ENCODE assay signal across 8 mouse cellular contexts in the genomic region with DNA sequence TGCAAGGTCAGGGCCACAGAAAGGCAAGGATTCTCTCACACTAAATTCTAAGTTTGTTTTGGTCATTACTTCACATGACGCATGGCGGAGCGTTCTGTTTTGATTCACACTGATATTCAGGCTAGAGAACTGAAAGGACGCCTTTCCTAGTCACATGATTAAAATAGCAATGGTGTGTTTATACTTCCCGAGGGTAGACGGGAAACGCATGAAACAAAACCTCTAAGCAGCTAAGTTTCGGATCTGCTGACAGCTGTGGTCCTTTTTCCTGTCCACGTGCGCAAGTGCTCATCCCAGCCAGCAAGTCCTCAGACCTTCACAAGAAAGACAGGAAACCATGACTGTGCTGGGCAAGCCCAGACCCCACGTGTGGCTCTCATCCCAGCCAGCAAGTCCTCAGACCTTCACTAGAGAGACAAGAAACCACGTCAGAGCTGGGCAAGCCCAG. TPM values are rescaled to one million over a fixed set of nuclear protein-coding genes. Genes with fewer than 3 reads are reported as not detected.
DNase-seq lines count a peak whose midpoint lies in the region; ATAC-seq and TF ChIP-seq lines count a peak whose summit lies in the region.

No protein-coding gene starts in this region.

- peak; percentile 62; the same call in 1 of the 2 replicates for ATAC-seq in embryonic facial prominence, embryonic 14.5 days (ENCODE audit: low read depth)
- ATAC-seq in intestine, postnatal 0 days = no peak
- peak; percentile 84 for ATAC-seq in lung, embryonic 14.5 days (ENCODE audit: insufficient read depth)
- ATAC-seq in hindbrain, postnatal 0 days = no peak
- no peak for ATAC-seq in midbrain, embryonic 13.5 days

- peak overlapping the region; percentile 2; the same call in 1 of the 2 replicates for H3K27ac ChIP-seq in left cerebral cortex, adult 2 months
- peak overlapping the region; percentile 13; the same call in 1 of the 2 replicates for H3K27ac ChIP-seq in embryonic facial prominence, embryonic 14.5 days (replicated peaks; ENCODE audit: low read depth, low read length)
- H3K27ac ChIP-seq in intestine, postnatal 0 days (ENCODE audit: low read depth, low read length) = peak overlapping the region; percentile 35
- no peak overlapping the region; the same call in 1 of the 2 replicates for H3K27ac ChIP-seq in lung, embryonic 14.5 days (ENCODE audit: low read depth)
- no peak overlapping the region; the same call in 1 of the 2 replicates for H3K27ac ChIP-seq in hindbrain, postnatal 0 days
- no peak overlapping the region for H3K27ac ChIP-seq in midbrain, embryonic 13.5 days

- peak overlapping the region; percentile 36 for H3K4me2 ChIP-seq in embryonic facial prominence, embryonic 14.5 days (ENCODE audit: low read depth, low read length)
- peak overlapping the region; percentile 52 for H3K4me2 ChIP-seq in intestine, postnatal 0 days (replicated peaks; ENCODE audit: low read depth)
- peak overlapping the region; percentile 49 for H3K4me2 ChIP-seq in lung, embryonic 14.5 days
- no peak overlapping the region for H3K4me2 ChIP-seq in hindbrain, postnatal 0 days (ENCODE audit: low read depth, low read length)
- no peak overlapping the region for H3K4me2 ChIP-seq in midbrain, embryonic 13.5 days (replicated peaks)

- H3K36me3 ChIP-seq in embryonic facial prominence, embryonic 14.5 days (ENCODE audit: control insufficient read depth, insufficient read depth, low read length) = no peaks in the 10 kb centered on the region
- H3K36me3 ChIP-seq in intestine, postnatal 0 days (ENCODE audit: control insufficient read depth, insufficient read depth) = no peaks in the 10 kb centered on the region
- no peaks in the 10 kb centered on the region for H3K36me3 ChIP-seq in lung, embryonic 14.5 days (ENCODE audit: insufficient read depth)
- no peaks in the 10 kb centered on the region for H3K36me3 ChIP-seq in hindbrain, postnatal 0 days (ENCODE audit: insufficient read depth, low read length)
- no peaks in the 10 kb centered on the region for H3K36me3 ChIP-seq in midbrain, embryonic 13.5 days

- no peaks in the 10 kb centered on the region for H3K27me3 ChIP-seq in embryonic facial prominence, embryonic 14.5 days (replicated peaks; ENCODE audit: control insufficient read depth, insufficient read depth, low read length)
- no peaks in the 10 kb centered on the region for H3K27me3 ChIP-seq in intestine, postnatal 0 days (replicated peaks; ENCODE audit: control insufficient read depth, insufficient read depth, low read length)
- no peaks in the 10 kb centered on the region for H3K27me3 ChIP-seq in lung, embryonic 14.5 days (ENCODE audit: insufficient read depth, low read length)
- no peaks in the 10 kb centered on the region for H3K27me3 ChIP-seq in hindbrain, postnatal 0 days (ENCODE audit: insufficient read depth, low read length)
- H3K27me3 ChIP-seq in midbrain, embryonic 13.5 days = no peaks in the 10 kb centered on the region

- intact Hi-C loops in left cerebral cortex, adult 2 months (cut with DNase I) = no loop called here

- WGBS in embryonic facial prominence, embryonic 14.5 days = 52% methylated on average over 12 of the region's 12 CpGs
- 47% methylated on average over 12 of the region's 12 CpGs for WGBS in intestine, postnatal 0 days
- WGBS in lung, embryonic 14.5 days = 27% methylated on average over 12 of the region's 12 CpGs
- WGBS in hindbrain, postnatal 0 days = 78% methylated on average over 12 of the region's 12 CpGs
- 86% methylated on average over 12 of the region's 12 CpGs for WGBS in midbrain, embryonic 13.5 days

- peak overlapping the region; percentile 17 for H3K4me3 ChIP-seq in left cerebral cortex, adult 2 months
- H3K4me3 ChIP-seq in embryonic facial prominence, embryonic 14.5 days (ENCODE audit: low read depth, low read length) = no peak overlapping the region
- peak overlapping the region; percentile 12; the same call in 1 of the 2 replicates for H3K4me3 ChIP-seq in intestine, postnatal 0 days (ENCODE audit: low read depth, low read length)
- H3K4me3 ChIP-seq in lung, embryonic 14.5 days (ENCODE audit: low read depth, low read length) = 0 out of 2 replicates have a peak overlapping the region, but pooled peaks have one; percentile 0
- H3K4me3 ChIP-seq in hindbrain, postnatal 0 days (ENCODE audit: low read length) = no peak overlapping the region
- no peak overlapping the region for H3K4me3 ChIP-seq in midbrain, embryonic 13.5 days (replicated peaks)

- DNase-seq in left cerebral cortex, adult 2 months (ENCODE audit: extremely low spot score in 1 of 2, low spot score in 2 of 2) = peak in 1 of 2 experiments; percentile 18
- DNase-seq in left cerebral cortex, adult 18-20 months (ENCODE audit: low spot score in 2 of 2) = no peak
- DNase-seq in embryonic facial prominence, embryonic 14.5 days (ENCODE audit: low spot score) = peak; percentile 62
- peak; percentile 75 for DNase-seq in lung, embryonic 14.5 days
- peak; percentile 47 for DNase-seq in thymus, postnatal 25 days
- DNase-seq in hindbrain, postnatal 0 days (ENCODE audit: low spot score) = no peak

- no peak for TF ChIP-seq CTCF in left cerebral cortex, adult 2 months (IDR thresholded peaks at IDR 0.05)
- no peak for TF ChIP-seq CTCF in intestine, postnatal 0 days (IDR thresholded peaks at IDR 0.05; ENCODE audit: low read depth)
- TF ChIP-seq CTCF in lung, embryonic 14.5 days (IDR thresholded peaks at IDR 0.05; ENCODE audit: low read depth) = no peak
- TF ChIP-seq CTCF in hindbrain, postnatal 0 days (IDR thresholded peaks at IDR 0.05; ENCODE audit: low read depth) = no peak

- 0 out of 2 replicates have a peak overlapping the region, but pooled peaks have one; percentile 46 for H3K9ac ChIP-seq in embryonic facial prominence, embryonic 14.5 days (ENCODE audit: low read depth, low read length)
- 0 out of 2 replicates have a peak overlapping the region, but pooled peaks have one; percentile 3 for H3K9ac ChIP-seq in intestine, postnatal 0 days (ENCODE audit: low read depth, low read length)
- no peak overlapping the region for H3K9ac ChIP-seq in lung, embryonic 14.5 days
- H3K9ac ChIP-seq in hindbrain, postnatal 0 days (replicated peaks; ENCODE audit: low read length) = no peak overlapping the region
- H3K9ac ChIP-seq in midbrain, embryonic 13.5 days (replicated peaks) = no peak overlapping the region

- H3K9me3 ChIP-seq in embryonic facial prominence, embryonic 14.5 days (ENCODE audit: control insufficient read depth, low read length) = no peaks in the 10 kb centered on the region
- no peaks in the 10 kb centered on the region for H3K9me3 ChIP-seq in intestine, postnatal 0 days (ENCODE audit: control insufficient read depth)
- H3K9me3 ChIP-seq in lung, embryonic 14.5 days (ENCODE audit: low read depth, low read length) = no peaks in the 10 kb centered on the region
- no peaks in the 10 kb centered on the region for H3K9me3 ChIP-seq in hindbrain, postnatal 0 days (ENCODE audit: low read length)
- no peaks in the 10 kb centered on the region for H3K9me3 ChIP-seq in midbrain, embryonic 13.5 days

- 0 out of 2 replicates have a peak, but pooled peaks cover 10% of the 10 kb centered on the region for H3K4me1 ChIP-seq in embryonic facial prominence, embryonic 14.5 days (ENCODE audit: control insufficient read depth, insufficient read depth, low read length)
- no peaks in the 10 kb centered on the region for H3K4me1 ChIP-seq in intestine, postnatal 0 days (replicated peaks; ENCODE audit: control insufficient read depth, insufficient read depth, low read length)
- no peaks in the 10 kb centered on the region for H3K4me1 ChIP-seq in lung, embryonic 14.5 days (ENCODE audit: insufficient read depth)
- H3K4me1 ChIP-seq in hindbrain, postnatal 0 days (ENCODE audit: insufficient read depth, low read length) = no peaks in the 10 kb centered on the region
- no peaks in the 10 kb centered on the region for H3K4me1 ChIP-seq in midbrain, embryonic 13.5 days (replicated peaks)

RNA-seq across cellular contexts. Expression of gene Bach1, which starts 37.7 kb away (rescaled TPM):
- 10 to 100 TPM; 12.8 to 13.1 TPM for total RNA-seq in left cerebral cortex, adult 2 months (2021)
- 10 to 100 TPM; 10.9 to 12.6 TPM for total RNA-seq in left cerebral cortex, adult 18-20 months (2021)
- polyA plus RNA-seq in embryonic facial prominence, embryonic 14.5 days (2014; fragmentation: Nextera tagmentation; extraction: Ambion mirVana) = 11.9 and 12.8 TPM in 2 replicates
- polyA plus RNA-seq in intestine, postnatal 0 days (2015; fragmentation: Nextera tagmentation; extraction: Ambion mirVana) = 21.3 and 22.8 TPM in 2 replicates
- 8.3 and 8.9 TPM in 2 replicates for polyA plus RNA-seq in lung, embryonic 14.5 days (2014; fragmentation: Nextera tagmentation; extraction: Ambion mirVana)
- total RNA-seq in hindbrain, postnatal 0 days (2014; rRNA removed) = 34.2 and 44.5 TPM in 2 replicates
- polyA plus RNA-seq in hindbrain, postnatal 0 days (2015; fragmentation: Nextera tagmentation; extraction: Ambion mirVana) = 12.3 and 13.1 TPM in 2 replicates
- 21.1 and 25.4 TPM in 2 replicates for polyA plus RNA-seq in midbrain, embryonic 13.5 days (2015; fragmentation: Nextera tagmentation; extraction: Ambion mirVana)

Comparison
In these comparisons a context has a peak if more than half of its experiments do, and no peak if none do; other contexts are left out.
1. DNase-seq: peak in embryonic facial prominence, embryonic 14.5 days (single experiment), lung, embryonic 14.5 days (single experiment) and thymus, postnatal 25 days (single experiment); none in left cerebral cortex, adult 18-20 months (0 of 2) and hindbrain, postnatal 0 days (single experiment).
2. H3K27ac ChIP-seq: peak in left cerebral cortex, adult 2 months (single experiment), embryonic facial prominence, embryonic 14.5 days (single experiment) and intestine, postnatal 0 days (single experiment); none in lung, embryonic 14.5 days (single experiment), hindbrain, postnatal 0 days (single experiment) and midbrain, embryonic 13.5 days (single experiment).
3. H3K4me3 ChIP-seq: peak in left cerebral cortex, adult 2 months (single experiment), intestine, postnatal 0 days (single experiment) and lung, embryonic 14.5 days (single experiment); none in embryonic facial prominence, embryonic 14.5 days (single experiment), hindbrain, postnatal 0 days (single experiment) and midbrain, embryonic 13.5 days (single experiment).
4. ATAC-seq: peak in embryonic facial prominence, embryonic 14.5 days (single experiment) and lung, embryonic 14.5 days (single experiment); none in intestine, postnatal 0 days (single experiment), hindbrain, postnatal 0 days (single experiment) and midbrain, embryonic 13.5 days (single experiment).
5. H3K4me2 ChIP-seq: peak in embryonic facial prominence, embryonic 14.5 days (single experiment), intestine, postnatal 0 days (single experiment) and lung, embryonic 14.5 days (single experiment); none in hindbrain, postnatal 0 days (single experiment) and midbrain, embryonic 13.5 days (single experiment).
6. H3K9ac ChIP-seq: peak in embryonic facial prominence, embryonic 14.5 days (single experiment) and intestine, postnatal 0 days (single experiment); none in lung, embryonic 14.5 days (single experiment), hindbrain, postnatal 0 days (single experiment) and midbrain, embryonic 13.5 days (single experiment).